Mouse (Mus musculus) neural tube, embryonic 10.5 days (tissue): Measurements from ENCODE around the gene Cdc42ep1.

Source experiments
- DNase-seq: peaks from one replicate; pipeline ENCODE4 v3.0.0-alpha.2; 2017; ENCODE audit warnings: low spot score; ENCODE audit errors: extremely low spot score

Cdc42ep1 gene

DNA sequence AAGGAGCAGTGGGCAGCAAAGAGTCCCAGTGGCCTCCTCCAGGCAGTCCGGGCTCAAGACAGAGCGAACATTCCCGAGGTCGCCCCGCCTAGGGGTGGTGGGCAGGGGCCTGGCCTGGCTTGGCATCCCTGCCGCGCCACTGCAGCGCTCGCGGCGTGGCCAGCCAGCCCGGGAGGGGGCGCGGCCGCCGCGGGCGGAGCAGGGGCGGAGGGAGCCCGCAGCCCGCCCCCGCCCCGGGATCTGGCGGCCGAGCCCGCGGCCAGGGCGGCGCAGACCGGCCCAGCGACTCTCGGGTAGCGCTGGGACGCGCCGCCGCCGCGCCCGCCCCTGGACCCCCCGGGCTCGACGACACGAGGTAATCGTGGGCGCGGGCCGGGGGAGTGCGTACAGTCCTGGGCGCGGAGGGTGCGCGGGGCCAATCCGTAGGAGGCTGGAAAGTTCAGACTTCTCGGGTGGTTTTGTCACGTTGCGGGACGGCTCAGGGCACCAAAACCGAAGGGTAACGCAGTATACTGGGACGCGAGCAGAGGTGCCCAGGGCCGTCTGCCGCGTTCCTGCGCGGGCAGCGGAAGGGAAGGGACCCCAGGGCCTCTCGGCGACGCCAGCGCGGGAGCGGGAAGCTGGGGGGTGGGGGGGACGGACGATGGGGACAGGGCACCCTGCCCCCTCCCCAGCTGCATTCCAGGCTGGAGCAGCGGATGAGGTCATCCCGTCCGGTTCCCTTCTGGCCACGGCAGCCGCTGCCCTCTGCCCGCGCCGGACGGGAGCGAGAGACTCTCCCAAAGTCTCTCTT lies at the start of gene Cdc42ep1:
Cdc42ep1 (plus strand) TSS at position 254 of the 793 bp plus-strand sequence.
- DNase-seq: peak; percentile 72

DNA sequence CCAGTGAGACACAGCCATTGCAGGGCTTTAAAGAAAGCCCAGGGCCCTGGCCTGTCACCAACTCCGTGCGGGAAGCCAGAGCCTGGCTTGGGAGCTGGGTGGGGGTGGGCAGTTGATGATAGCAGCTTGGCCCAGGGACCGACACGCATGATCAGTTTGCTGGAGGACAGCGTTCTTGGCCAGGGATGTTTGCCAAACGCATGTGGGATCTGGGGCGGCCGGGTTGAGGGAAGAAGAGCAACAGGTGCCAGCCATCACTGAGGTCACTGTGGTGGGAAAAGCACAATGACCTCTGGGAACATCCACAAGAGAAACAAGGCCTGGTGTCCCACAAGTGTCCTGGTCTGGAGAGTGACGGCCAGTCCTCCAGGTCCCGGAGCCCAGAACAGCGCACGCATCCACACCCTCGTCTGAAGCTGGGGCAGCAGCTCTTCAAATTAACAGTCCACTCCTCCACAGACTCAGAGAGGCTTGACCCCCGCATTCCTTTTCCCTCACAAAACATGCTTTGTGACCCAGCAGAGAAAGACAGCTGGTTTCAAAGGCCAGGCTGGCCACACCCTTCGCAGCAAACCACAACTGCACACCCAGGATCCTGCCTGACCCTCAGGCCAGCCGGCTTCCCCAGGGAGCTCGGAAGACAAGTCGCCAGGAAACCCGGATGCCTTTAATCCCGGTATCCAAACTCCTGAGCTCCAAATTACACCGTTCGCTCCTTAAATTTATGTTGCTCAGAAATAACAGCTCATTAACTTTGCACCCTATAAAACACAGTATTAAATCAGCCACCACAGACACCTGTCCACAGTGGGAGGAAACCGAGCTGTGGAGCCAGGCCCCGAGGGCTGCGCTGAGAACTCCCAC lies 46.0 kb upstream of the Cdc42ep1 start:
- DNase-seq: no peak

DNA sequence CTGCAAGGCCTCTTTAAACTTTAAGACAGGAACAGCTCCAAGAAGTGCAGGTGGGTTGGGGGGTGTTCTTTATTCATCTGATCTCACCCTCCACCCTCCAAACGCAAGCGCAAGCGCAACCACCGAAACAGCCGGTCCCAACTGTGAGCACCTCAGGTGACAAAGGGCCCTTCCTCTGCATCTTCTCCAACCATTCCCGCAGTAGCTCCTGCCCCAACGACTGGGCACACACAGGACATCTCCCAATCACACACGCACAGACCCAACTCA lies 45.4 kb upstream of the Cdc42ep1 start:
- DNase-seq: no peak

- no peak for DNase-seq
These were observed 43.4 kb upstream of the Cdc42ep1 start for GRCm38 (mm10) chr15:78799029-78799428.

- DNase-seq: no peak
These were observed 40.9 kb upstream of the Cdc42ep1 start for GRCm38 (mm10) chr15:78801571-78801970.

DNA sequence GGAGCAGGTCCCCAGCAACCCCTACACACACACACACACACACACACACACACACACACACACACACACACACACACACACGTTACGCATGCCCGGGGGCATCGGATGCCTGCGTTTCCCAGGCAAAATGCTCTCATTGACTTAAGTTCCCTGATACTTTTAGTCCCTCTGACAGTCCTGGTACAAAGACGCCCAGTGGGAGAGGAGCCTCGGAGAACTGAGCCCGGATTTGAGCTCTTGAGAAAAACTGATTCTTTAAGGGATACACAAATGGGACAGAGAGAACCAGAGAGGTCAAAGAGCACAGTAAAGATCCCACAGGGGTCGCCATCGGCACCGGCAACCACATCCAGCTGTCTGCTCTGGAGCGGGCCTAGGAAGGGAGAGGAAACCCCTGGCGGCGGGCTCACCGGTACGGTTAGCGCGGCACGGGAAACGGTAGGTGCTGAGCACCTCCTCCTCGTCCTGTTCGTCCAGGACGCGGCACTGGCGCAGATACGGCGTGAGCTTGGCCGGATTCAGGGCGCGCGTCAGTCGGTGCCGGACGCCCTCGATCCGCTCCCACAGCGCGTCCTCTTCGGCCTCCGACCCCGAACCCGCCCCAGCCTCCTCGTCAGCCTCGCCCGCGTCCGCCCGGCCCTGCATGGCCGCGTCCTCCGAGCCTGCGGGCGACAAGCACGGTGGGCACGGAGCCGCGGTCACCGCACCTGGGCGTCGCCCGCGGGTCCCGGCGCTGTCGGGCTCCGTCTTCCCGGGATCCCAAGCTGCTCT lies 40.3 kb upstream of the Cdc42ep1 start:
- DNase-seq: peak; percentile 47

GRCm38 (mm10) chr15:78802776-78803391 lies 39.5 kb upstream of the Cdc42ep1 start, which contains the start of gene Card10:
Card10 (minus strand) TSS chr15:78803042.
- DNase-seq: peak; percentile 62

- no peak for DNase-seq
These were observed 38.9 kb upstream of the Cdc42ep1 start for GRCm38 (mm10) chr15:78803499-78803900.

- DNase-seq: no peak
These were observed 38.1 kb upstream of the Cdc42ep1 start for GRCm38 (mm10) chr15:78804326-78804725.

DNA sequence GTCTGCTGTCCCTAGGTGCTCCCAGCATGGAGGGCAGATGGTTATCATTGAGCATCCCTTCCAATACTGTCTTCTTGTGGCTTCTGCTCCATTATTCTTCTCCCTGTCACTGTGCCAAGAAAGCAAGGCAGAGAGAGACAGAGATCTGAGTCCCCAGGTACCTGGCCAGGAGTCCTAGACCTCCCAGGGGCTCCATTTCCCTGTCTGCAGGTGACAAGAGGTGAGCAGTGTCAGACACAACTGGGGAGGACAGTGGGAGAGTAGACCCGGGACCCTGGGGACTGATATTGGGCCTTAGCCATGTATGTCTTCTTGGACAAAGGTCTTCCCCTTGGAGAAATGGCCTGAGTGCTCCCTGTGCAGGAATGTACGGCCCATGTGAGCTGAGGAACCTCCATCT lies 37.1 kb upstream of the Cdc42ep1 start:
- DNase-seq: no peak

- no peak for DNase-seq
These were observed 35.8 kb upstream of the Cdc42ep1 start for GRCm38 (mm10) chr15:78806614-78807013.

GRCm38 (mm10) chr15:78807141-78807540 lies 35.3 kb upstream of the Cdc42ep1 start:
- DNase-seq: no peak

DNA sequence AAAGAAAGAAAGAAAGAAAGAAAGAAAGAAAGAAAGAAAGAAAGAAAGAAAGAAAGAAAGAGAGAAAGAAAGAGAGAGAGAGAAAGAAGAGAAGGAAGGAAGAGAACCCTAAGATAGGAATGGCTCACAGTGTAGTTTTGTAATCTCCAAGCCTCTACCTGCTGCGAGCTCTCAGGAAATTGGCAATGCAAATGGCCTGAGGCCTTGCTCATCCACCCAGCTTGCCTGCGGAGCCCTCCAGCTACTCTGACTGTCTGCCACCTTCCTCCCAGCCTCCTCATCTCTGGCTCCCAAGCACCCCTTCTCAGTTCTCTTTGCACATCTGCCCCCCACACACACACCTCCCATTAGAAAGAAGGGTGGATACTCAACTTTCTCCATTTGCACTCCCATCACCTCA lies 33.4 kb upstream of the Cdc42ep1 start:
- DNase-seq: no peak

DNA sequence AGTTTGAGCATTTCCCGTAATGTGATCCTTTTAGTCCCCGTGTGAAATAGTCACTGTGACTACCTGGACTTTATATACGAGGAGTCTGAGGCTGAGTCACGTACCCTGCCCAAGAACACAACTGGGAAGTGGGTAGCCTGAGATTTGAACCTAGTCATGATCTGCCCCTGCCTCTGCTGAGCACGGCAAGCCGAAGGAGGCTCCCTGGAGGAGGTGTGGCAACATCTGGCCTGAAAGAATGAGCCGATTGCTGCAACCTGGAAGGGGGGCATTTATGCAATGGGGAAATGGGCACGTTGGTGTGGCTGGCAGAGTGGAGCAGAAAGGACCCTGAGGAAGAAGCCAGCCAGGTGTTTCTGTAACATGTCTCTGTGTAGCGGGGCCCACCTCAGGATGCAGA lies 32.7 kb upstream of the Cdc42ep1 start:
- DNase-seq: no peak

- DNase-seq: no peak
These were observed 32.3 kb upstream of the Cdc42ep1 start for GRCm38 (mm10) chr15:78810146-78810545.

GRCm38 (mm10) chr15:78813603-78814002 lies 28.8 kb upstream of the Cdc42ep1 start:
- no peak for DNase-seq

- no peak for DNase-seq
These were observed 26.9 kb upstream of the Cdc42ep1 start for GRCm38 (mm10) chr15:78815314-78816073.

- no peak for DNase-seq
These were observed 26.4 kb upstream of the Cdc42ep1 start for GRCm38 (mm10) chr15:78816074-78816391.

DNA sequence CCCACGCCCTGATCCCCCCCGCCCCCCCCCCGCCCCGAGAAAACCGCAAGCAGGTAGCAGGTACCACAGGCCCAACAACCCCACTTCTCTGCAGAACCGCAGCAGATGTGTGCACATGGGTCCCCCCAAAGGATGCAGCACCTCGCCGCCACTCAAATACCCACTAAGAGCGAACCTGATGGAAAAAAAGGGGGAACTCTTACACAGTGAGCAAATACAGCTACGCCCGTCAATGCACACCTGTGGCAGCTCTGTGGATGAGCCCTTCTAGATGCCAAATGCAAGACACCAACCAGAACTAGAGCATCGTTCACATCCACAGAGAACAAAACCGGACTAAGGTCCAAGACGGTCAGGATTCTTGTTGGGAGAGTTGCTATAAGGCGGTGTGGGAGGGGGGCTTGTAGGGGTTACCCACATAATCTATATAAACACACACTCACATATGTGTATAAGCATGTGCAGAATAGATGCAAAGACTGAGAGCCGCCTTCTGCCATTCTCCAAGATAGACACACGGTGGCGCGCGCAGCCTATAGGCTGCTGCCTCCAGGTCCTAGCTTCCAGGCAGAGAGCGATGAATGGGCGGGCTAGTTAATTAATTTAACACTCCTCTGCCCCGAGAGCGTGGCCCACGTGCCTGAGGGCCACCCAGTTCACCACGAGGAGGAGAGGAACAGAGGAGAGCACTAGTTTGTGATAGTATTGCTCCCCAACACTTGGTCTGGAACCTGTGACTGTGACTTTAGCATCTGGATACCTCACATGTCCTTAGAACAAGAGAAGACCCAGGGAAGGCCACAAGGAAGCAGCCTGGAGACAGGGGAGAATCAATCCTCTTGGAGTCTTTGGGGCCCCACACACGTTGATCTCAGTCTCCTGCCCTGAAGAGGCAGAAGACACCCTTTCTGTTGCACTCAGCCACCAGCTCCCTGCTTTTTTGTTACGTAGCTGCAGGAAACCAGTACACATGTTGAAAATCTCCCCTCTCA lies 15.9 kb upstream of the Cdc42ep1 start:
- DNase-seq: peak; percentile 83

DNA sequence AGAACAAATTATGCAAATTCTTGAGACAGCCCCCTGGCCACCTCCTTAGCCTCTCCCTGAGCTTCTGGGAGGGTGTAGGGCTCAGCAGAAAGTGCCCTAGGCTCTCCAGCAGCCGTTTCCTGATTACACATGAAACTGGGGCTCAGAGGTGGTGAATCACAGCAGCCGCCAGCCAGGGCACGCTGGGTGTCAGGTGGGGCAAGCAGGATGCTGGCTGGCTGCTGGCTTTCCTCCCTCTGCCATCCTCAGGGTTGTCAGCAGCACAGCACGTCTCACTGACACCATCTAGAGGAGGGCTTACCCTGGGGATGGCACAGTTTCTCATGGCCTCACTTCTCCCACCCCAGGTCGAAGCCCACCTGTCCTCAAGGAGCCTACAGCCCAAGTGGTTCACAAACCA lies 14.1 kb upstream of the Cdc42ep1 start:
- DNase-seq: peak; percentile 14
